Mouse (Mus musculus): ENCODE data around the gene Mmp11.
"Not testable (repeated sequence)": the region's sequence is repeated elsewhere in the genome, so short reads cannot be mapped to it uniquely, and the experiment has no call there.

- TF ChIP-seq CTCF (IDR thresholded peaks at IDR 0.05; ENCODE audit: low read depth, low read length); POLR2A (IDR thresholded peaks at IDR 0.05; ENCODE audit: extremely low read depth, insufficient read depth, low read length): not testable (repeated sequence)
These were observed 48.8 kb downstream of the Mmp11 start for GRCm38 (mm10) chr10:75887504-75887903.
